Mouse (Mus musculus): ENCODE results near the gene Cnnm4.

DNA sequence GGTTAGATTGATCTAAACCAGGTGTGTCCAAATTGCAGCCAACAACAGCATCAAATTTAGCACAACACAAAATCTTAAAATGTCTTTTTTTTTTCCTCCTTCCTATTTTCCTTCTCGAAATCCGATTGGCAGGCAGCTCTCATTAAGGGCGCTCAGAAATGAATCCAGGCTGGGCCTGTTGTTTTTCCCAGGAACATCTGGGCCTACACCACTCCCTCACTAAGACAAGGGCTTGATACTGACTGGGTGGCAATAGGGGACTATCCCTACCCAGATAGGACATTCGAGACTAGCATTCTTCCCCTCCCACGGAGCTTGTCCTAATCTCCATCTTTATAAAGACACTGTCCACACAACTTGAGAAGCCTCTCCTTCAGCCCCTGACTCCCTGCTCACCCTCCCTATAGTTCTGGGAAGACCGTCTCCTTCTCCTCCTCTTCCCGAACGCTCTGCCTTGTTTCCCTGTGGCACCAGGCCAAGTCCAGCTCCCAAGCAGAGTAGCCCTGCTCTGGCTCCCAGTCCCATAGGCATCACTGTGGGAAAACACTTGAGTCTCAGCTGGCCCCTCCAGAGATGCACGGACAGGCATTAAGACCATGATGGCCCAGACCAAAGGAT lies 76.7 kb downstream of the Cnnm4 start:
- TF ChIP-seq SMC3 (IDR thresholded peaks at IDR 0.05; ENCODE audit: low read depth, low read length) (no peak), MAFK (IDR thresholded peaks at IDR 0.05; ENCODE audit: insufficient replicate concordance, low read length) (no peak), CTCF (conservative IDR thresholded peaks at IDR 0.05 in 1 of 2, IDR thresholded peaks at IDR 0.05 in 1 of 2; ENCODE audit: low read depth in 2 of 2, low read length in 2 of 2) (no peak), JUN (IDR thresholded peaks at IDR 0.05; ENCODE audit: insufficient read depth, low read depth, low read length) (no peak), ETS1 (conservative IDR thresholded peaks at IDR 0.05; ENCODE audit: low read depth, low read length) (no peak), ZMIZ1 (IDR thresholded peaks at IDR 0.05; ENCODE audit: low read depth, low read length) (no peak), NRF1 (IDR thresholded peaks at IDR 0.05; ENCODE audit: low read depth, low read length) (no peak), ZC3H11A (IDR thresholded peaks at IDR 0.05; ENCODE audit: low read depth, low read length) (no peak), E2F4 (IDR thresholded peaks at IDR 0.05; ENCODE audit: insufficient replicate concordance, low read depth, low read length) (no peak), POLR2A (IDR thresholded peaks at IDR 0.05; ENCODE audit: low read depth, low read length) (no peak), UBTF (IDR thresholded peaks at IDR 0.05; ENCODE audit: low read depth, low read length) (no peak), USF1 (IDR thresholded peaks at IDR 0.05; ENCODE audit: low read depth, low read length) (no peak)
